Mouse (Mus musculus): ENCODE data around the gene Grik2. TPM values are rescaled to one million over a fixed set of nuclear protein-coding genes. Genes with fewer than 3 reads are reported as not detected.

Gene Grik2
- polyA plus RNA-seq, 1 experiment, result 0.05 TPM

DNA sequence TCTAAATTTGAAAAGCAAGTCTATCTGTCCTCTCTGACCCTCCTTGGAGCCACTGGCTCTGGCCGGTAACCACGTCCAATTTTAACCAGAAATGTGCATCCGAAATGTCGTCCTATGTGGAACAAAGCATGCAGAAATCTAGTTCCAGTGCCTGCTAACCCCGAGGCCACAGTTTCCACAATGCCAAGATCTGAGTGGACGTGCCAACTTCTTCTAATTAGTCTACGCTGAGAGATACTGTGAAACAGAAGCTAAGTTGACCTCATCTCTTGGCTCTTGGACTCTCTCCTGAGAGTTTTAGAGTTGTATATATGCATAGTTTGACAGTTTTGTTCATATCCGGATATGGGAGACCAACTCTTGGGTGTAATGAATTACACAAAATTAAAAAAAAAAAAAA lies 84.1 kb downstream of the Grik2 start:
- no peak overlapping the region for H3K4me3 ChIP-seq (ENCODE audit: low read depth, low read length)
- TF ChIP-seq CTCF (IDR thresholded peaks at IDR 0.05; ENCODE audit: extremely low read depth, insufficient read length, insufficient replicate concordance, low read depth, low read length) (no peak), POLR2A (IDR thresholded peaks at IDR 0.05; ENCODE audit: low read depth, low read length) (no peak)
- no peaks in the 10 kb centered on the region for H3K27me3 ChIP-seq (ENCODE audit: control insufficient read depth, insufficient read depth, low read length)
- H3K4me1 ChIP-seq (ENCODE audit: control insufficient read depth, insufficient read depth, insufficient read length, low read length), result no peaks in the 10 kb centered on the region
- no peak overlapping the region for H3K27ac ChIP-seq (ENCODE audit: insufficient read depth, low read depth, low read length)
- H3K36me3 ChIP-seq (ENCODE audit: control insufficient read depth, insufficient read depth, low read length), result no peaks in the 10 kb centered on the region
- 89% methylated on average over 8 of the region's 8 CpGs for WGBS

DNA sequence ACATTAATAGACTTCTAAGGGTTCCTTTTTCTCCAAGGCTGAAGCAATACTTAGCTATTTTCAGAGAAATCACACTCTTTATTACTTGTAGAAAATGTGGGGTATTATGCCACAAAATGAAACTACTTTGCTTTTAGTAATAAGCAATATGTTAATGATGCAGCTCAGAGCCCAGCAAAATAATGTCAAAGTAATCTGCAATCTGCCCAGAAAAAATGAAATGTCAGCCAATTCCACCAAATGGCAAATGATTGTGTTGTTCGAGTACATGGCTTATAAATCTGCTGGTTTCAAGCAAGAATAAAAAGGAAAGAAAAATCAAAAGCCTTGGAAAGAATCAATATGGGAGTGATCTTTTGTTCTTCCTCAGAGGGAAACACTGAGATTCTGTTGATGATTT lies 136.2 kb downstream of the Grik2 start:
- TF ChIP-seq CTCF (IDR thresholded peaks at IDR 0.05; ENCODE audit: extremely low read depth, insufficient read length, insufficient replicate concordance, low read depth, low read length) (no peak), POLR2A (IDR thresholded peaks at IDR 0.05; ENCODE audit: low read depth, low read length) (no peak)
- Histone ChIP-seq H3K27ac (ENCODE audit: insufficient read depth, low read depth, low read length) (no peak overlapping the region), H3K36me3 (ENCODE audit: control insufficient read depth, insufficient read depth, low read length) (no peaks in the 10 kb centered on the region), H3K4me1 (ENCODE audit: control insufficient read depth, insufficient read depth, insufficient read length, low read length) (no peaks in the 10 kb centered on the region), H3K27me3 (ENCODE audit: control insufficient read depth, insufficient read depth, low read length) (no peaks in the 10 kb centered on the region), H3K4me3 (ENCODE audit: low read depth, low read length) (no peak overlapping the region)
- WGBS, result 60% methylated on average over 1 of the region's 1 CpGs

DNA sequence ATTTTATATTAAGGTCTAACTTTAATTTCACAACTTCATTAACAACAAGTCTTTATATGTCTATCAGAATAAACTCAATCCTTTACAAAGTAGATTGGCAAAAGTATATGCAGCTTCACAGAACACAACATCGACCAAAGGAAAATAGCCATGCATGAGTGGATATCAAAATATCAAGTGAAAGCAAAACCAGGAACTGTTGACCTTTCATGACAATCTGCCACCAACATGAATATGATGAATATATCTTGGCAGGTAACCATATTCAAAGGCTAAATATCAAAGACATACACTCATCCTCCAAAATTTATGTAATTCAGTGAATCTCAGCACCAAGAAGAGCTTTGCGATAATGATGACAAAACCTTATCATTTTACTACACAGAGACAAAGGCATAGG lies 141.4 kb downstream of the Grik2 start:
- 91% methylated on average over 2 of the region's 2 CpGs for WGBS
- H3K27me3 ChIP-seq (ENCODE audit: control insufficient read depth, insufficient read depth, low read length), result no peaks in the 10 kb centered on the region
- H3K36me3 ChIP-seq (ENCODE audit: control insufficient read depth, insufficient read depth, low read length), result no peaks in the 10 kb centered on the region
- no peak overlapping the region for H3K27ac ChIP-seq (ENCODE audit: insufficient read depth, low read depth, low read length)
- no peak for TF ChIP-seq POLR2A (IDR thresholded peaks at IDR 0.05; ENCODE audit: low read depth, low read length)
- TF ChIP-seq CTCF (IDR thresholded peaks at IDR 0.05; ENCODE audit: extremely low read depth, insufficient read length, insufficient replicate concordance, low read depth, low read length), result no peak
- H3K4me3 ChIP-seq (ENCODE audit: low read depth, low read length), result no peak overlapping the region
- H3K4me1 ChIP-seq (ENCODE audit: control insufficient read depth, insufficient read depth, insufficient read length, low read length), result no peaks in the 10 kb centered on the region

DNA sequence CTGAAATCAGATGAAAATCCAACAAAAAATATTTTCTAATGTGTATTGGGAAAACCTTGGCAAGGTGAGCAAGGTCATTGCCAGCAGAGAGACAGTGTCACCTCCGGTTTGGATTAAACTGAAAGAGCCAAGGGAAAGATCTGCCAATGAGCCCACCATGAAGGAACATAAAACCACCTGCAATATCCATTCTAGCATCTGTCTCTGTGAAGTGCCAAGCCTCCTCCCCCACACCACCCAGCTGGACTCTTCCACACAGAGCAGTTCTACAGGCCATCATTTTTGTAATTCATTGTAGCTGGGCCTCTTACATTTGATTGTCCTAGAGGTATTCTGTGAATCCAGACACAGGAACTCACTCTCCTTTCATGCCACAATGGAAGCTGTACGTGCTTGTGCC lies 148.7 kb downstream of the Grik2 start:
- H3K4me3 ChIP-seq (ENCODE audit: low read depth, low read length), result no peak overlapping the region
- no peak for TF ChIP-seq CTCF (IDR thresholded peaks at IDR 0.05; ENCODE audit: extremely low read depth, insufficient read length, insufficient replicate concordance, low read depth, low read length)
- TF ChIP-seq POLR2A (IDR thresholded peaks at IDR 0.05; ENCODE audit: low read depth, low read length), result no peak
- H3K36me3 ChIP-seq (ENCODE audit: control insufficient read depth, insufficient read depth, low read length), result no peaks in the 10 kb centered on the region
- no peak overlapping the region for H3K27ac ChIP-seq (ENCODE audit: insufficient read depth, low read depth, low read length)
- H3K27me3 ChIP-seq (ENCODE audit: control insufficient read depth, insufficient read depth, low read length), result no peaks in the 10 kb centered on the region
- H3K4me1 ChIP-seq (ENCODE audit: control insufficient read depth, insufficient read depth, insufficient read length, low read length), result no peaks in the 10 kb centered on the region
- WGBS, result 70% methylated on average over 2 of the region's 2 CpGs

DNA sequence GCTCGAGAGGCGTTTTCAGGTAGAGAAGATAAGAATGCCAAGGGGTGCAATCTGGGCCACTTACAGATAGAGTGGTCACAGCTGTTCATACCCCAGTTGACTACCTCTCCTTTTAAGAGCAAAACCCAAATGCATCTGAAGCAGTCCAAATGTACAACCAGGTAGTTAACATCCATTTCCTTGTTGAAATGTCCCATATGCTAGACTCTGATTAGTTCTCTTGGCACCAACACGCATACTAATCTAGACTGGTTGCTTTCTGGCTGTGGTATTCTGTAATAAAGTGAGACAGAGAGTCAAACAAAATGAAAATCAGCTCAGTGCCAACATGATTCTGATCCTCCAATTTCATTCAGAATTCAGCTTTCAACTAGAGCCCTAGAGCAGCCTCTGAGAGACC lies 164.6 kb downstream of the Grik2 start:
- TF ChIP-seq CTCF (IDR thresholded peaks at IDR 0.05; ENCODE audit: extremely low read depth, insufficient read length, insufficient replicate concordance, low read depth, low read length) (no peak), POLR2A (IDR thresholded peaks at IDR 0.05; ENCODE audit: low read depth, low read length) (no peak)
- 75% methylated on average over 3 of the region's 3 CpGs for WGBS
- Histone ChIP-seq H3K4me3 (ENCODE audit: low read depth, low read length) (no peak overlapping the region), H3K27me3 (ENCODE audit: control insufficient read depth, insufficient read depth, low read length) (no peaks in the 10 kb centered on the region), H3K27ac (ENCODE audit: insufficient read depth, low read depth, low read length) (no peak overlapping the region), H3K4me1 (ENCODE audit: control insufficient read depth, insufficient read depth, insufficient read length, low read length) (no peaks in the 10 kb centered on the region), H3K36me3 (ENCODE audit: control insufficient read depth, insufficient read depth, low read length) (no peaks in the 10 kb centered on the region)

DNA sequence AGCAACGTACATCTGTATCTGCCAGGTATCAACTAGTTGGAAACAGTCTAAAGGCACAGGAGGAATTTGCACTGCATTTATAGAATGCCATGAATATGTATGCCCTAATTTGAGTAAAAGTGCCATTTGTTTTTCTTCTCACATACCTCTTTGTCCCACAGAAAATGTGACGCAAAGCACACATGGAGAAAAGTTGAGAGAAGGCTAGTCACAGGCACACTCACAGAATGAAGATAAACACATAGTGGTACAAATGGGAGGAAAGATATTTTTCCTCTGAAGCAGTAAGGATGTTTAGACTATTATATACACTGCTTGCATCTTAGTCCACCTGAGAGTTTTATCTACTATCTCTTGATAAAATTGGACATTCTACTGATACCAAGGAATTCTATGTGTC lies 190.9 kb downstream of the Grik2 start:
- 67% methylated on average over 2 of the region's 2 CpGs for WGBS
- Histone ChIP-seq H3K27me3 (ENCODE audit: control insufficient read depth, insufficient read depth, low read length) (no peaks in the 10 kb centered on the region), H3K27ac (ENCODE audit: insufficient read depth, low read depth, low read length) (no peak overlapping the region), H3K36me3 (ENCODE audit: control insufficient read depth, insufficient read depth, low read length) (no peaks in the 10 kb centered on the region), H3K4me1 (ENCODE audit: control insufficient read depth, insufficient read depth, insufficient read length, low read length) (no peaks in the 10 kb centered on the region), H3K4me3 (ENCODE audit: low read depth, low read length) (no peak overlapping the region)
- no peak for TF ChIP-seq CTCF (IDR thresholded peaks at IDR 0.05; ENCODE audit: extremely low read depth, insufficient read length, insufficient replicate concordance, low read depth, low read length)
- no peak for TF ChIP-seq POLR2A (IDR thresholded peaks at IDR 0.05; ENCODE audit: low read depth, low read length)

DNA sequence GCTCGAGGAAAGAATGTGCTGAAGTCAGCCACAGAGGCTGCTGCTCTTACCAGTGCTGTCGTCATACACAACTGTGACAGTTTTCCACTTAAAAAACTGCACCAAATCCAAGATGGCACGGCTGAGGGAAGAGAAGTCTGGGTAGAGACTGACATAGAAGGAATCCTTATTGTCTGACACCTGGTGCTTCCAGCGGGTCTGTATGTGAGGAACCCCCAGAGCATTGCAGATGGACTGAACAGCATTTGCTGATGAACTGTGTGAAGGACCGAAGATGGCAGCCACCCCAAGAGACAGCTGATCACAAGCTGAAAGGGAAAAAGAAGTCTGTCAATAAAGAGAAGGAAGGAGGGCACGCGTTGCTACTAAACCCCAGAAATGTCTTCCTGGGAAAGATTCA lies 215.1 kb downstream of the Grik2 start:
- 80% methylated on average over 7 of the region's 7 CpGs for WGBS
- TF ChIP-seq CTCF (IDR thresholded peaks at IDR 0.05; ENCODE audit: extremely low read depth, insufficient read length, insufficient replicate concordance, low read depth, low read length) (no peak), POLR2A (IDR thresholded peaks at IDR 0.05; ENCODE audit: low read depth, low read length) (no peak)
- Histone ChIP-seq H3K27me3 (ENCODE audit: control insufficient read depth, insufficient read depth, low read length) (no peaks in the 10 kb centered on the region), H3K27ac (ENCODE audit: insufficient read depth, low read depth, low read length) (no peak overlapping the region), H3K4me3 (ENCODE audit: low read depth, low read length) (no peak overlapping the region), H3K4me1 (ENCODE audit: control insufficient read depth, insufficient read depth, insufficient read length, low read length) (no peaks in the 10 kb centered on the region), H3K36me3 (ENCODE audit: control insufficient read depth, insufficient read depth, low read length) (no peaks in the 10 kb centered on the region)
